Mouse (Mus musculus): ENCODE measurements around the gene Slc7a9. TPM values are rescaled to one million over a fixed set of nuclear protein-coding genes. Genes with fewer than 3 reads are reported as not detected.

The Slc7a9 gene
- 0.26 and 0.35 TPM in 2 replicates for polyA plus RNA-seq (2012; rRNA removed)

DNA sequence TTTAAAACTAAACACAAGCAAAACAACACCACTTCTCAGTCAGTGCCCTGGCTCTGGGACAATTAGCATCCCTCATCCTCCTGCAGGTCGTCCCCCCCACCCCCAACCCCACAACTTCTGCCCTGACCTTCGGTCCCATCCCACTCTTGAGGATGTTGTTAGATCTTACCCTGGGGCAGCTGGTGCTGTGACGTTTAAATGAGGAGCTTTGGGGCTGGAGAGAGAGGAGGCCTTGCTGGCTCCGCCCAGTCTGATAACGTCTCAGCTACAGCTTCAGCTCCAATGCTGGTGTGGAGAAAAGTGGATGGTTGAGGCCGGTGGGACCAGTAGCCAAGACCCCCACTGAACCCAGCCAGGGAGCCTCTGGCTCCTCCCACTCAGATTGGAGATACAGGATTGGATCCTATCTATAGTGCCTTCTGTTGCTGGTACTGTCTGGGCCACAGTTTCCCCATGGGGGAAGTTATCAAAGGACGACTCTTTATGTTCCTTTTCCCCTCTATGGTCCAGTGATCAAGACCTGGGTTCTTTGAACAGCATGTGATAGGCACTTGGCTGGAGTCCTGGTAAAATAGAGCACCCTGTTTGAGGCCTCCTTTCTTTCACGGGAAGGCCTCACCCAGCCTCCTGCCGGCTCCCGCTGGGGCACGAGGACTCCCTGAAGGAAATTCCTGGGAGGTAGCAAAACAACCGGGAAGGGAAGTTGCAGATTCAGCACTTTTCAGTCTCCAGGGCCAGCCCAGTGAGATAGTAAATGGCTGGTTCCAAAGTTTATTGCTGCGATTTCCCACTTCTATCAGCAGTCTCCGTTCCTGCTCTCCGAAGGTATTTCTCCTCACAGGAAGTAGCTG, at the start of gene Slc7a9:
Gene Slc7a9 (plus strand): TSS at position 801 of the 851 bp plus-strand sequence.

Other genes starting within 250 kb of the Slc7a9 start
- 32.4 and 35.4 TPM in 2 replicates for gene Lrp3, start 233.3 kb upstream of the Slc7a9 start, polyA plus RNA-seq (2012; rRNA removed)
- 2.8 and 3.1 TPM in 2 replicates for gene Gpatch1, start 130.4 kb upstream of the Slc7a9 start, polyA plus RNA-seq (2012; rRNA removed)
- 12.7 and 14.5 TPM in 2 replicates for gene Rhpn2, start 114.6 kb upstream of the Slc7a9 start, polyA plus RNA-seq (2012; rRNA removed)
- gene Faap24, start 52.0 kb upstream of the Slc7a9 start, polyA plus RNA-seq (2012; rRNA removed), result 3.6 and 4.8 TPM in 2 replicates
- 14.7 and 17.5 TPM in 2 replicates for gene Cep89, start 51.8 kb upstream of the Slc7a9 start, polyA plus RNA-seq (2012; rRNA removed)
- 0.14 and 0.31 TPM in 2 replicates for gene Tdrd12, start 88.9 kb downstream of the Slc7a9 start, polyA plus RNA-seq (2012; rRNA removed)
- 55.1 and 82.0 TPM in 2 replicates for gene Nudt19, start 107.5 kb downstream of the Slc7a9 start, polyA plus RNA-seq (2012; rRNA removed)
- 0.12 and 0.14 TPM in 2 replicates for gene Rgs9bp, start 136.8 kb downstream of the Slc7a9 start, polyA plus RNA-seq (2012; rRNA removed)
- 32.0 and 43.0 TPM in 2 replicates for gene Ankrd27, start 137.4 kb downstream of the Slc7a9 start, polyA plus RNA-seq (2012; rRNA removed)
- 49.2 and 135 TPM in 2 replicates for gene Pdcd5, start 198.7 kb downstream of the Slc7a9 start, polyA plus RNA-seq (2012; rRNA removed)

Measured in ovary, adult 2 months (tissue).